Mouse (Mus musculus): ENCODE measurements at regions not wholly inside any gene's neighbourhood (a gene's known extent, or its start where the extent isn't known, plus 50 kb on each side); places are given as distances from the start of the nearest gene placed in this dataset.

DNA sequence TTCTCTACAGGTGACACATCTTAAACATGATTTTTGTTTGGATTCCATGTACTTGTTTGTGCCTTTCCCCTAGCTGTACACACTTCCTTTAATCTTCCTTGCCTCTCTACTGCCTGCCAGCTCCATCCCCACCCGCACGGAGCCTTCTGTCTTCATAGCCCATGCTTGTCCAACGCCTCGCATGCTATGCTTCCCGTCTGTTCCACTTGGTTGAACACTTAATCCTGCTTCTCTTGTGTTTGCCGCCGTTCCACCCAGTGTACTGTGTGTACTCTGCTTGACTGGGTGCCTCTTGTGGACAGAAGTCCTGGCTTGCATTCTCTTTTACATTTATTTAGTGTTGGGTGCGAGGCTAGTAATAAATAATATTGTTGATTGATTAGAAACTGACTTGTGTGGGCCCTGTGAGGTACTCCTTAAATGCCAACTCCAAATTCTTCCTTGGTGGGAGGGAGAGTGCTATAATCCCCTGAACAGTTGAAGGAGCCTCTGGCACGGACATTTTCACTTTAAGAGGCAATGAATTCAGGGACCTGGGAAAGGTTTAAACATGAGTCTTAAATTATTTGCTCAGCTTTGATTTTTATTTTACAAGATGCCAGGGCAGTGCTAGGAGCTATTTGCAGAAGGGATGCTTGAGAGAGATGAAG, 88.9 kb upstream of the Klhl29 start:
- TF ChIP-seq CTCF (conservative IDR thresholded peaks at IDR 0.05; ENCODE audit: insufficient read depth, insufficient read length, low read depth, low read length) (no peak), POLR2A (IDR thresholded peaks at IDR 0.05; ENCODE audit: low read depth, low read length) (no peak)
